Comparison of ENCODE assay signal across 25 mouse cellular contexts in genomic region chr5:113831741-113832140, GRCm38 (mm10). TPM values are rescaled to one million over a fixed set of nuclear protein-coding genes. Genes with fewer than 3 reads are reported as not detected.
DNase-seq lines count a peak whose midpoint lies in the region; ATAC-seq and TF ChIP-seq lines count a peak whose summit lies in the region.
"Had no signal": no experiment of that assay in that cellular context is flagged by ENCODE, and none has a peak within 500 bp of the region (broad histone marks: within the 10 kb centered on the region; RNA-seq: fewer than 3 reads in every experiment).

No protein-coding gene starts in this region.

- no peaks in the 10 kb centered on the region for H3K27me3 ChIP-seq in heart, embryonic 15.5 days
- no peaks in the 10 kb centered on the region for H3K27me3 ChIP-seq in heart, embryonic 10.5 days (ENCODE audit: insufficient read depth, poor library complexity, severe bottlenecking)
- H3K27me3 ChIP-seq in spleen, adult 2 months (ENCODE audit: control insufficient read depth, insufficient read depth, low read length), result no peaks in the 10 kb centered on the region
- no peaks in the 10 kb centered on the region for H3K27me3 ChIP-seq in hindbrain, embryonic 14.5 days (ENCODE audit: control insufficient read depth, insufficient read depth, low read length)
- H3K27me3 ChIP-seq: embryonic facial prominence, embryonic 15.5 days; hindbrain, embryonic 12.5 days; intestine, embryonic 15.5 days had no signal

- TF ChIP-seq CTCF in spleen, adult 2 months (IDR thresholded peaks at IDR 0.05; ENCODE audit: extremely low read depth, insufficient read depth, insufficient read length, insufficient replicate concordance), result no peak
- TF ChIP-seq CTCF in bone marrow, adult 2 months (IDR thresholded peaks at IDR 0.05; ENCODE audit: control insufficient read depth, insufficient read depth, low read length), result no peak

- no peak overlapping the region for H3K9ac ChIP-seq in heart, embryonic 15.5 days
- H3K9ac ChIP-seq in hindbrain, embryonic 14.5 days, result no peak overlapping the region
- H3K9ac ChIP-seq: embryonic facial prominence, embryonic 15.5 days; hindbrain, embryonic 12.5 days had no signal

- WGBS in heart, embryonic 15.5 days, result 53% methylated on average over 3 of the region's 3 CpGs
- WGBS in heart, embryonic 10.5 days, result 60% methylated on average over 3 of the region's 3 CpGs
- whole genome bisulfite sequencing in spleen, adult 2 months, result 27% methylated on average over 3 of the region's 3 CpGs
- WGBS in bone marrow, adult 2 months, result 56% methylated on average over 3 of the region's 3 CpGs
- WGBS in hindbrain, embryonic 14.5 days, result 68% methylated on average over 3 of the region's 3 CpGs

- H3K4me3 ChIP-seq in heart, embryonic 15.5 days, result peak overlapping the region; percentile 5; the same call in 1 of the 2 replicates
- H3K4me3 ChIP-seq in heart, embryonic 10.5 days, result no peak overlapping the region
- peak overlapping the region; percentile 49; the same call in 1 of the 2 replicates for H3K4me3 ChIP-seq in spleen, adult 2 months (ENCODE audit: extremely low read depth, insufficient read depth, insufficient read length)
- peak overlapping the region; percentile 57 for H3K4me3 ChIP-seq in bone marrow, adult 2 months (replicated peaks; ENCODE audit: control insufficient read depth, low read depth, low read length)
- H3K4me3 ChIP-seq in hindbrain, embryonic 14.5 days (replicated peaks; ENCODE audit: low read length), result no peak overlapping the region
- H3K4me3 ChIP-seq: embryonic facial prominence, embryonic 15.5 days; erythroblast, embryonic 14.5 days; forebrain, embryonic 10.5 days; hindbrain, embryonic 12.5 days; intestine, embryonic 15.5 days had no signal

- no peak for TF ChIP-seq POLR2A in spleen, adult 2 months (IDR thresholded peaks at IDR 0.05; ENCODE audit: low read depth, low read length)
- no peak for TF ChIP-seq POLR2A in bone marrow, adult 2 months (IDR thresholded peaks at IDR 0.05; ENCODE audit: borderline replicate concordance, control insufficient read depth, low read depth, low read length)

- ATAC-seq in heart, embryonic 15.5 days (replicated peaks; ENCODE audit: insufficient number of reproducible peaks, insufficient read depth, low FRiP score, low read depth), result no peak
- no peak for ATAC-seq in hindbrain, embryonic 14.5 days (ENCODE audit: low FRiP score)
- ATAC-seq: forebrain, embryonic 16.5 days; hindbrain, postnatal 0 days; intestine, embryonic 15.5 days had no signal

- H3K9me3 ChIP-seq in heart, embryonic 15.5 days (replicated peaks), result no peaks in the 10 kb centered on the region
- no peaks in the 10 kb centered on the region for H3K9me3 ChIP-seq in heart, embryonic 10.5 days
- no peaks in the 10 kb centered on the region for H3K9me3 ChIP-seq in hindbrain, embryonic 14.5 days (ENCODE audit: control insufficient read depth, low read length)
- H3K9me3 ChIP-seq: embryonic facial prominence, embryonic 15.5 days; forebrain, embryonic 10.5 days; G1E; hindbrain, embryonic 12.5 days; intestine, embryonic 15.5 days had no signal

- H3K4me2 ChIP-seq in heart, embryonic 15.5 days, result no peak overlapping the region
- no peak overlapping the region for H3K4me2 ChIP-seq in hindbrain, embryonic 14.5 days (replicated peaks)
- H3K4me2 ChIP-seq: embryonic facial prominence, embryonic 15.5 days; heart, embryonic 11.5 days; hindbrain, embryonic 12.5 days; intestine, embryonic 15.5 days had no signal

- H3K27ac ChIP-seq in heart, embryonic 15.5 days, result no peak overlapping the region
- no peak overlapping the region for H3K27ac ChIP-seq in heart, embryonic 10.5 days
- H3K27ac ChIP-seq in spleen, adult 2 months (ENCODE audit: insufficient read depth, low read length), result peak overlapping the region; percentile 93
- H3K27ac ChIP-seq in bone marrow, adult 2 months (ENCODE audit: control insufficient read depth, insufficient read depth, low read depth, low read length, poor library complexity), result peak overlapping the region; percentile 55
- H3K27ac ChIP-seq in hindbrain, embryonic 14.5 days, result no peak overlapping the region
- H3K27ac ChIP-seq: embryonic facial prominence, embryonic 15.5 days; forebrain, embryonic 10.5 days; hindbrain, embryonic 12.5 days; hindbrain, postnatal 0 days; intestine, embryonic 15.5 days had no signal

- no peaks in the 10 kb centered on the region for H3K4me1 ChIP-seq in heart, embryonic 15.5 days (replicated peaks)
- peaks cover 18% of the 10 kb centered on the region for H3K4me1 ChIP-seq in heart, embryonic 10.5 days
- peaks cover 32% of the 10 kb centered on the region for H3K4me1 ChIP-seq in spleen, adult 2 months (ENCODE audit: control insufficient read depth, insufficient read depth, insufficient read length)
- peaks cover 7% of the 10 kb centered on the region; the same call in 1 of the 2 replicates for H3K4me1 ChIP-seq in bone marrow, adult 2 months (ENCODE audit: control insufficient read depth, insufficient read depth, low read length)
- no peaks in the 10 kb centered on the region for H3K4me1 ChIP-seq in hindbrain, embryonic 14.5 days (replicated peaks; ENCODE audit: control insufficient read depth, insufficient read depth, low read length)
- H3K4me1 ChIP-seq: embryonic facial prominence, embryonic 15.5 days; intestine, embryonic 15.5 days had no signal

- no peak for DNase-seq in heart, embryonic 10.5 days (ENCODE audit: low spot score)
- DNase-seq in spleen, adult 2 months (ENCODE audit: low read depth in 1 of 2, low spot score in 2 of 2), result no peak
- no peak for DNase-seq in spleen, adult 18-20 months
- peak; percentile 39 for DNase-seq in CD4-positive helper T cell, adult 2 months (ENCODE audit: low read depth, low spot score)
- DNase-seq in hindbrain, embryonic 14.5 days (ENCODE audit: low spot score), result no peak
- DNase-seq in Muller cell, postnatal 12 days (ENCODE audit: inconsistent ontology term), result no peak
- DNase-seq: adrenal gland, postnatal 14 days; cerebellum, adult 18-20 months; cerebellum, adult 9-11 months; cerebellum, postnatal 36 days; gastrocnemius, postnatal 10 days; heart, adult 18-20 months; heart, postnatal 36 days had no signal

- H3K36me3 ChIP-seq in heart, embryonic 15.5 days, result no peaks in the 10 kb centered on the region
- H3K36me3 ChIP-seq in heart, embryonic 10.5 days, result no peaks in the 10 kb centered on the region
- H3K36me3 ChIP-seq in spleen, adult 2 months (ENCODE audit: control insufficient read depth, insufficient read depth, low read length), result no peaks in the 10 kb centered on the region
- H3K36me3 ChIP-seq in hindbrain, embryonic 14.5 days (replicated peaks; ENCODE audit: control insufficient read depth, insufficient read depth), result no peaks in the 10 kb centered on the region
- H3K36me3 ChIP-seq: embryonic facial prominence, embryonic 15.5 days; forebrain, embryonic 10.5 days; hindbrain, embryonic 12.5 days; intestine, embryonic 15.5 days had no signal

RNA-seq across cellular contexts. Expression of gene Selplg, which starts 0.7 kb away (rescaled TPM):
- polyA plus RNA-seq in heart, embryonic 15.5 days (2015; fragmentation: Nextera tagmentation; extraction: Ambion mirVana), result 2.7 and 18.4 TPM in 2 replicates
- polyA plus RNA-seq in heart, embryonic 10.5 days (2016; fragmentation: Nextera tagmentation; extraction: Ambion mirVana), result 0.64 and 1.3 TPM in 2 replicates
- 274 and 338 TPM in 2 replicates for polyA plus RNA-seq in spleen, adult 2 months (2012; rRNA removed)
- polyA plus RNA-seq in bone marrow, adult 2 months (2011; ENCODE audit: insufficient read depth, insufficient read length, low replicate concordance, missing spikeins), result 48.2 and 146 TPM in 2 replicates
- 1.6 and 2.4 TPM in 2 replicates for polyA plus RNA-seq in hindbrain, embryonic 14.5 days (2014; fragmentation: Nextera tagmentation; extraction: Ambion mirVana)

RNA-seq across cellular contexts. Expression of gene Tmem119, which starts 31.4 kb away (rescaled TPM):
- polyA plus RNA-seq in heart, embryonic 15.5 days (2015; fragmentation: Nextera tagmentation; extraction: Ambion mirVana), result 23.6 and 30.5 TPM in 2 replicates
- 13.5 and 42.1 TPM in 2 replicates for polyA plus RNA-seq in heart, embryonic 10.5 days (2016; fragmentation: Nextera tagmentation; extraction: Ambion mirVana)
- 3.0 and 4.8 TPM in 2 replicates for polyA plus RNA-seq in spleen, adult 2 months (2012; rRNA removed)
- 1.4 and 1.8 TPM in 2 replicates for polyA plus RNA-seq in bone marrow, adult 2 months (2011; ENCODE audit: insufficient read depth, insufficient read length, low replicate concordance, missing spikeins)
- 4.8 and 5.0 TPM in 2 replicates for polyA plus RNA-seq in hindbrain, embryonic 14.5 days (2014; fragmentation: Nextera tagmentation; extraction: Ambion mirVana)
- polyA plus RNA-seq: activated CD4-positive, CD25-positive, alpha-beta regulatory T cell, adult 4 months had no signal

RNA-seq across cellular contexts. Expression of gene Iscu, which starts 59.2 kb away (rescaled TPM):
- 112 and 124 TPM in 2 replicates for polyA plus RNA-seq in heart, embryonic 15.5 days (2015; fragmentation: Nextera tagmentation; extraction: Ambion mirVana)
- polyA plus RNA-seq in heart, embryonic 10.5 days (2016; fragmentation: Nextera tagmentation; extraction: Ambion mirVana), result 98.7 and 105 TPM in 2 replicates
- polyA plus RNA-seq in spleen, adult 2 months (2012; rRNA removed), result 77.5 and 79.7 TPM in 2 replicates
- 108 and 116 TPM in 2 replicates for polyA plus RNA-seq in bone marrow, adult 2 months (2011; ENCODE audit: insufficient read depth, insufficient read length, low replicate concordance, missing spikeins)
- 81.5 and 92.4 TPM in 2 replicates for polyA plus RNA-seq in hindbrain, embryonic 14.5 days (2014; fragmentation: Nextera tagmentation; extraction: Ambion mirVana)

RNA-seq across cellular contexts. Expression of gene Sart3, which starts 59.4 kb away (rescaled TPM):
- polyA plus RNA-seq in heart, embryonic 15.5 days (2015; fragmentation: Nextera tagmentation; extraction: Ambion mirVana), result 30.8 and 39.8 TPM in 2 replicates
- polyA plus RNA-seq in heart, embryonic 10.5 days (2016; fragmentation: Nextera tagmentation; extraction: Ambion mirVana), result 46.0 and 63.9 TPM in 2 replicates
- polyA plus RNA-seq in spleen, adult 2 months (2012; rRNA removed), result 27.2 and 28.0 TPM in 2 replicates
- 42.7 and 57.4 TPM in 2 replicates for polyA plus RNA-seq in bone marrow, adult 2 months (2011; ENCODE audit: insufficient read depth, insufficient read length, low replicate concordance, missing spikeins)
- 33.0 and 37.1 TPM in 2 replicates for polyA plus RNA-seq in hindbrain, embryonic 14.5 days (2014; fragmentation: Nextera tagmentation; extraction: Ambion mirVana)

Comparison
In these comparisons a context has a peak if more than half of its experiments do, and no peak if none do; other contexts are left out.
1. H3K4me3 ChIP-seq: peak in heart, embryonic 15.5 days (single experiment), spleen, adult 2 months (single experiment) and bone marrow, adult 2 months (single experiment); none in heart, embryonic 10.5 days (single experiment) and hindbrain, embryonic 14.5 days (single experiment).
2. H3K27ac ChIP-seq: peak in spleen, adult 2 months (single experiment) and bone marrow, adult 2 months (single experiment); none in heart, embryonic 15.5 days (single experiment), heart, embryonic 10.5 days (single experiment) and hindbrain, embryonic 14.5 days (single experiment).